In the genomic region with DNA sequence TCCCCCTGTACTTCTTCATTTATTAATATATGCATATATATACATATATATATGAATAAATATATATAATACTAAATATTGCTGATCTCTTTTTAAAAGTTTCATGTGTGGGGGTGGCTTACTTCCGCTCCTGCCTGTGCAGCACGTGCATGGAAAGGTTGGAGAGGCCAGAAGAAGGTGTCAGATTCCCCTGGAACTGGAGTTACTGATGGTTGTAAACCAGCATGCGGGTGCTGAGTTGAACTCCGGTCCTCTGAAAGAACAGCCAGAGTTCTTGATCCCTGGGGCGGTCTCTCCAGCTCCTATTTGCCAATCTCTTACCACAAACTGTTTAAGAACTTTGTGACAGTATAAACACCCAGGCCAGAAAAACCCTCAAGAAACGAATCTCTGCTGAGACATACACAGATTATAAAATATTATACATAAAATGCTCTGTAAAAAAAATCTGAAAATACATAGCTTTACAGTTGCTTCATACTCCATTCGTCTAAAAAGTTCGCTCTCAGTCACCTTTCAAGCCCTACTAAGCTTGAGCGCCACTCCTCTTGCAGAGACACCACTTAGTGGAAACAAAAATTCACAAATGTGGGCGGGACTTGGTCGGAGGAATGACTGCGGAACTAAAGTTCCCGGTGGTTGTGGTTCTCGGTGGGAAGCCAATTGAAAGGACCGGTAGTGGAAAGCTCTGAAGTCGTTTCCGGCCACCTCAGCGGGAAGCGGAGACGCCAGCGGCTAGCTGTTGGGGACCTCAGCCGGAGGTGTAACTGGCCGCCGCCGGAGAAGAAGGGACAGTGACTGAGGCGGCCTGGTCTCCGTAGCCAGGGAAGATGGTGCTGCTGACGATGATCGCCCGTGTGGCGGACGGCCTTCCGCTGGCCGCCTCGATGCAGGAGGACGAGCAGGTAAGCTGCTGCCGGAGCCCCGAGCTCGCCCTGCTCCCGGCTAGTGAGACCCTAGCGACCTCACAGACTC, we compare ENCODE assay signal across 8 mouse cellular contexts. TPM values are rescaled to one million over a fixed set of nuclear protein-coding genes. Genes with fewer than 3 reads are reported as not detected.
DNase-seq lines count a peak whose midpoint lies in the region; ATAC-seq lines count a peak whose summit lies in the region.

A gene (plus strand): TSS at position 675 of the 975 bp plus-strand sequence.

- H3K4me3 ChIP-seq in hindbrain, embryonic 16.5 days (ENCODE audit: low read length): peak within 1 kb of the TSS; percentile 76
- peak within 1 kb of the TSS; percentile 97 for H3K4me3 ChIP-seq in macrophage (ENCODE audit: inconsistent target)

- peak within 1 kb of the TSS; percentile 33; the same call in 1 of the 2 replicates for H3K27ac ChIP-seq in hindbrain, embryonic 16.5 days (ENCODE audit: low read depth, low read length)
- H3K27ac ChIP-seq in macrophage: peak within 1 kb of the TSS; percentile 45

- DNase-seq in WW6 (ENCODE audit: low read depth, low spot score): peak; percentile 73
- DNase-seq in cerebellum, postnatal 4 days (ENCODE audit: low spot score in 2 of 2): peak; percentile 74 to 85
- peak; percentile 93 for DNase-seq in gastrocnemius, adult 18-20 months (ENCODE audit: low spot score)
- DNase-seq in left cerebral cortex, adult 18-20 months (ENCODE audit: low spot score in 2 of 2): peak; percentile 91
- peak; percentile 90 for DNase-seq in right cerebral cortex, adult 18-20 months
- DNase-seq in urinary bladder, postnatal 10 days (ENCODE audit: low spot score): peak; percentile 39

- 5% methylated on average over 39 of the region's 41 CpGs for WGBS in hindbrain, embryonic 16.5 days
- 5% methylated on average over 41 of the region's 41 CpGs for WGBS in macrophage (ENCODE audit: missing documents)

- peak within 1 kb of the TSS; percentile 82 for H3K9ac ChIP-seq in hindbrain, embryonic 16.5 days (ENCODE audit: low read depth, low read length)

- no peaks in the 10 kb centered on the region for H3K27me3 ChIP-seq in hindbrain, embryonic 16.5 days (replicated peaks; ENCODE audit: control insufficient read depth, insufficient read depth, low read length)

- H3K36me3 ChIP-seq in hindbrain, embryonic 16.5 days (ENCODE audit: control insufficient read depth, insufficient read depth, low read length): no peaks in the 10 kb centered on the region
- no peaks in the 10 kb centered on the region for H3K36me3 ChIP-seq in macrophage (ENCODE audit: inconsistent target)

- peak within 1 kb of the TSS; percentile 86 for H3K4me2 ChIP-seq in hindbrain, embryonic 16.5 days (ENCODE audit: low read length)

- H3K79me2 ChIP-seq in macrophage (ENCODE audit: inconsistent target): peaks cover 48% of the 10 kb centered on the region

- ATAC-seq in hindbrain, embryonic 16.5 days: peak; percentile 89

- H3K9me3 ChIP-seq in hindbrain, embryonic 16.5 days (ENCODE audit: control insufficient read depth, low read length): no peaks in the 10 kb centered on the region

- peaks cover 9% of the 10 kb centered on the region for H3K4me1 ChIP-seq in hindbrain, embryonic 16.5 days (ENCODE audit: control insufficient read depth, insufficient read depth, low read depth, low read length)

RNA-seq across cellular contexts. Expression of the gene that starts here (rescaled TPM):
- 10 to 100 TPM; 25.7 to 28.8 TPM for total RNA-seq in gastrocnemius, adult 18-20 months (2021)
- 97.5 and 102 TPM in 2 replicates for polyA plus RNA-seq in hindbrain, embryonic 16.5 days (2015; fragmentation: Nextera tagmentation; extraction: Ambion mirVana)
- total RNA-seq in left cerebral cortex, adult 18-20 months (2021): 10 to 100 TPM; 80.0 to 82.9 TPM
- 10 to 100 TPM; 26.2 to 71.5 (median 55.2) TPM for total RNA-seq in macrophage (2018; cell fraction: chromatin; rRNA removed)
- 10 to 100 TPM; 40.0 to 61.6 (median 46.5) TPM for total RNA-seq in macrophage (2018; cell fraction: cytosol; rRNA removed)
- 10 to 100 TPM; 23.0 to 61.2 (median 43.5) TPM for total RNA-seq in macrophage (2018; cell fraction: nucleus; rRNA removed)
- polyA plus RNA-seq in macrophage (2018): 34.5 to 49.9 TPM (median 40.5 TPM) in 3 replicates

Comparison
In these comparisons a context has a peak if more than half of its experiments do, and no peak if none do; other contexts are left out.
1. Peak in every context shown above with its lines: DNase-seq, ATAC-seq, H3K4me3 ChIP-seq and H3K27ac ChIP-seq.
2. DNase-seq: peak in every context shown above with its lines; median percentile 93 in gastrocnemius, adult 18-20 months; 91 in left cerebral cortex, adult 18-20 months; 90 in right cerebral cortex, adult 18-20 months; 80 in cerebellum, postnatal 4 days; 73 in WW6; 39 in urinary bladder, postnatal 10 days.